Mouse (Mus musculus) ovary, postnatal 14 days (tissue): Measurements from ENCODE around the gene Stard3.
A peak's percentile ranks its signal among the peaks of the same experiment; 100 is the strongest.

Experiments
- DNase-seq: peaks from one replicate; pipeline ENCODE4 v3.0.0; 2022; ENCODE audit warnings: low spot score

Stard3 gene

DNA sequence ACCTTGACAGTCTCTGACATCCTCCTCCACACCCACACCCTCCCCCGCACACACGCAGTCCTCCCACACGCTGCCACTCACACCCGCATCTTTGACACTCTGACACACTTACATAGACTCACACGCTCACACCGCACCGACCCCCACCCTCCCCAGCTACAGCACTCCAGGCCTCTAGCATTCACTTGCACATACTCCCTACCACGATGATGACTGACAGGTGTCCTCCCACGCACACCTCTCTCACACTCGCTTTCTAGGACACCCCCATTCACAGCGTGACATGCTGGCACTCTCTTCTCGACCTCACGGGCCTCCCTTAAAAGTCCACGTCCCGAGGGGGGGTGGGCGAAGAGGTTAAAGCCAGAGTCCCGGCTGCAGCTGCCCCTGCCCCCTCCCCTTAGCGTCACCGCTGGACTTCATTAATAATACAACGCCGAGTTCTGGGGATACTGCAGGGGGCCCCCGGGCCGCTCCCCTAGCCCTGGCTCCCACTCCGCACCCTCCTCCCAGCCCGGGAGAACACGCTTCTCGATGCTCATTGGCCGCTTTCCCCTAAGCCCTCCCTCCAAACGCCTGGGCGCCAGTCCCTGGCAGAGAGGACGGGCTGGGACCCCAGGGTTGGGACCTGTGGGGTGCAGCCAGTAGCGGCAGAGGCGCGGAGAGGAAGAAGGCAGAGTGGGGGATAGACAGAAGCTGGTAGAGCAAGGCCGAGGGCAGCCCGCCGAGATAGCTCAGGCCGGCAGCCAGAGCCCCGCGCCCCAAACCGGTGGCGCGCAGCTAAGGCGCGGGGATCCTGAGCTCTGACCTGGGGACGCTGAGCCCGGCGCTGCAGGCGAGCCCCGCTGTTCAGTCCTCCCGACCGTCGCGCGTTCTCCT, 9.8 kb upstream of the Stard3 start, which contains the start of gene Ppp1r1b:
Gene Ppp1r1b (plus strand): TSS at position 322 of the 879 bp plus-strand sequence.
- peak; percentile 42 for DNase-seq

DNA sequence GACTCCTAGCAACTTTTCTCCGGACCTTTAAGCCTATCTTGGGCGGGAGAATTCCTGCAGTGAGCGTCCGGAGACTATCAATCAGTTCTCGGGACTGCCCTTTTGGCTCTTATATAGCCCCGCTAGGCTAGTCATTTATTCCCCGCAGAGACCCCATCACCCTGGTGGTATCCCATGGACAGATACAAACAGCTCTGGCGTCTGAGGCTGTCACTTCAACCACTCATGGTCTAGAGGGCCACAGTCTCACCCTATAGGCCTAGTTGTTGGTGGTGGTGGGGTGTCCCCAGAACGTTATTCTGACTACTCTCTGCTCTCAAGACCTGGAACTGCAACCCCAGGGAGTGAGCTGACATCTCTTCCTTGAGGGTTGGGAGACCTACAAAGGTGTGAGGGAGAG, 8.9 kb upstream of the Stard3 start:
- DNase-seq, result no peak

DNA sequence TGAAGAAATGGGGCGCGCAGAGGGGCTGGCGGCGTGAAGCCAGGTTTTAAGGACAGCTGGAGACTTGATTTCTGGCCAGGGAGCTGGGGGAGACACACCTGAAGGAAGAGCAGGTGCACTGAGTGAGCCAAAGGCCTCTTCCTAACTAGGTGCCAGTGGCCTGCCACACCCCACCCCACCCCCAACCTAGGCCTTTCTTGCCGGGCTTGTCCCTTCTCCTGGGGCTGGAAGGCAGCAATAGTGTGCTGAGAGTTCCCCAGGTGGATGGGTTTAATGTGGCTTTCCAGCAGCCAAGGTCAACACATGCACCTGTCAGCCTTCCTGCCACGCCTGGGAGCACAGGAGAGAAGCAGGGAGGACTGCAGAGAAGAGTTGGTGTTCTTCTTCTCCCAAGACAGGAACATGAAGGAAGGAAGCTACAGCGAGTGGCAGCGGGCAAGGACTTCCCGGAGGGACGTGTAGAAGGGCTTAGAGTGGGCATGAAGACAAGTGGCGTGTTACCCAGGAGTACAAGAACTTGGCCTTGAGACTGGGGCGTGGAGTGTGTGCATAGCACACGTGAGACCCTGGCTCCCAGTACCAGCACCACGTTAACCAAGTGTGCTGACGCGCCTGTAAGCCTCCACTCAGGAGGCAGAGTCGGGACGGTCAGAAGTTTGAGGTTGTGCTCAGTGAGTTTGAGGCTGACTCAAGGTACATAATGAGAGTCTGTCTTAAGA, 5.7 kb upstream of the Stard3 start:
- DNase-seq, result no peak

DNA sequence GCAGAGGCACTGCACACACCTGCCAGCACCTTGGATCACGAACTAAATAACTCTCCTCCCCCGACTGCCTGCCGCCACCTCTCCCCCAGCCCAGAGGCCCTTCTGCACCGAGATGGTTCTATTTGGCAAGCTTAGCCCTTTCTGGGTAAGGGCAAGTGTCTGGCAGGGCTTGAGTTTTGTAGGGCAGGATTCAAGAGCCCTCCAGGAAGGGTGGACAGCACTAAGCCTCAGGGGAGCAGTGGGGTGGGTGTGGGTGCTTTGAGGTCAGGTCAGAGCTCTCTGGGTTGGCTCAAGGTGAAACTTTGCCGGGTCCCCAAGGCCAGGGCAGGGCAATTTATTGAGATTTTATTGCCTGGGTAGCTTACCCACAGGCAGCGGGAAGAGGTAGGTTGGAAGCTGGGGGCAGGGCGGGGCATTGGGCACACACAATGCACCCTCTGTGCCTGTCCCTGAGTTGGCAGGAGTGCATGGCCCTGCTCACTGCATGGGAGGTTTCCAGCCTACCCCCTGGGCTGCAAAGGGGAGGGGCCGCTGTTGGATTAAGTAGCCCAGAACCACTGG, 4.4 kb upstream of the Stard3 start:
- DNase-seq, result no peak

DNA sequence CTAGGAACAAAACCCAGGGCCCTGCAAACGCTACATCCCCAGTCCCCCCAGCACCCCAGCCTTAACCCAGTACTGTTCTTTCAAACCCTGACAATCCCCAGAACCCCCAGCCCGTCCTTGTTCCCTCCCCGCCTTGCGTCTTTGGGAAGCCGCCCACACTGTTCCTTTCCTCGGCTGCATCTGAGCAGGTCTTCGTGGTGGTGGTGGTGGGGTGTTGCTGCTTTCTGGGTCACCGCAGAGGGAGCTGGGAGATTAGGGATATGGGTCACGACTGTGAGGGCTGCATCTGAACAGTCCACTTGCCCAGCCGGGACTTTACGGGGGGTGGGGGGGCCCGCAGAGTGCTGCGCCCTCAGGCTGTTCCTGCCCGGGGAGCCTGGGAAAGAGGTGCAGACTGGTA, 3.7 kb upstream of the Stard3 start:
- DNase-seq, result no peak

DNA sequence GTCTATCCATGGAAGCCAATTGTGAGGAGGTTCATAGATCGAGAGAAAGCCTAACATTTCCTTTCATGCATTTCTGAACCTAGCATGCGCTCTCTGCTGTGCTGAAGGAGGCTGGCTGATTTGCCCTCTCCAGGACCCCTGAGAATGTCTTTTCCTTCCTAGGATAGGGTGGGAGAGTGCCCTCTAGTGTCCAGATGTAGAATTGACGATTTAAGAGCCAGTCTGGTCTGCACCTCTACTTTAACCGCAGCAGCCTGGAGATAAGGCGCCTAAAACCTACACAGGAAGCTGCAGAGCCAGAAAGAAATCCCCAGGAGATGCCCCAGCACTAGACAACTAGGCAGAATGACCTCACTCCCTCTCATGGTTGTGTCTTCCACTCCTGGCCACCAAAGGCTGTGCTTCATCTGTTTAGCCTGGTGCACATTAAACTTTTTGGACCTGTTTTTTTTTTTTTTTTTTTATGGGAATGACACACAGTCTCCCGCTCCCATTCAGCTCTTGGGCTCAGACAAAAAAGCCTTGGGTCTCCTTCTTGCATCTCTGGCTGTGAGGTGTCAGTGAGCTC, 2.4 kb upstream of the Stard3 start:
- DNase-seq, result peak; percentile 63

DNA sequence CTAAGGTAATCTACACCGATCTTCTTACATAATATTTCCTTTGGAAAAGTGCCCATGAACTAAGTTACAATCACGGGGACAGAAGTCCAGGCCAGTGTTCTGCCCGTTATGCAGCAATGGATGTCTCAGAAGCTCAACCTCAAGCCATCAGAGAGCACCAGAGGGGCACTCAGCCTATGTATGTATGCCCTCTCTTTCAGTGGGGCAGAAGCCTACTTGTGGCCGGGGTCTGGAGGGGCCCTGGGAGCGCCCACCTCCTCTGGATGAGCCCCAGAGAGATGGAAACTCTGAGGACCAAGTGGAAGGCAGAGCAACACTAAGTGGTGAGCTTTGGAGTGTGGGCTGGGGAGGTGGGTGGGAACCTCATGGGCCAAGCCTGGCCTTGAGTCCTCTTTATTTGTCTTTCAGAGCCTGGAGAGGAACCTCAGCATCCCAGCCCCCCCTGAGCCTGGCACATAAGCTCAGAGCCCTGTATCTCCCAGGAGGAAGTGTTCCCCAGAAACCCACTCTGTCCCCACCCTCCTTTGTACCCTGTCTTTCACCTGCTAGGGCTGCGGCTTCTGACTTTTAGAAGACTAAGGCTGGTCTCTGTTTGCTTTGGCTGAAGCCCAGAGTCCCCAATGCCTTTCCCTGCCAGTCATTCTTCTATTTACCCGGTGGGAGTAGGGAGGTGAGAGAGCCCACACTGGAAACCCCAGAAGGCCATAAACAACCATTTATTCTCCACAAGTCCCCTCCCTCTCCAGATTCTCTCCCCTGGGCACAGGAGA, 1.4 kb upstream of the Stard3 start:
- no peak for DNase-seq

DNA sequence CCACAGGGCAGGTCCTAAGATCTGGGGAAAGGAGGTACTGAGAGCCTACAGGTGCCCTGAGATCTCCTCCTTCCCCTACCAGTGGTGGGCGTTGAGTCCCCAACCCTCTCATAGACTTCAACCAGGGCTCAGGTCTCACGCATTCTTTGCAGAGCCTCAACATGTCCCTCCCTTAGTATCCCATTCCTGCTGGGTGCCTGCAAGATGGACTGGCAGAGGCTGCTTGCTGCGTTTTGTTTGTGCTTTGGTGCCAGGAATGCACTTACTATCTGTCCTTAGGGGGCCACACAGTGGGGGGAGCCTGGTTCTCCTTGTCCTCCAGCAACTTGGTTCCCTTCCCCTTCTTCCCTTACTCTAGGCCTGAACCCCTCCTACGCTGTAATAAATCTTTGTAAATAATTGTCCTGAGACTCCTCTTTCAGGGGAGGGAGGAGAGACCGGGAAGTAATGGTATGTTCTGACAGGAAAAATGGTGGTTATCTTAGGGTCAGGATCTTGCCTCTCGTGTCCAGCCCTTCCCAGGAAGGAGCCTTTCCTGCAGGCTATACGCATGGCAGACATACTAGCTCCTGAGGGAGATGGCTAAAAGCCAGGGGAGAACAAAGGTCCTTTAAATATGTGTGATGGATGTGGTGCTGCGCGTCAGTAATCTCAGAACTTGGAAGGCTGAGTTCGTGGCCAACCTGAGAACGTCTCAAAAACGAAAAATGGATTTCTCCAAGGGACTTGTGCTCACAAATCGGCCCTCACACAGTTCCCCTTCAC, 590 bp upstream of the Stard3 start:
- DNase-seq, result no peak

DNA sequence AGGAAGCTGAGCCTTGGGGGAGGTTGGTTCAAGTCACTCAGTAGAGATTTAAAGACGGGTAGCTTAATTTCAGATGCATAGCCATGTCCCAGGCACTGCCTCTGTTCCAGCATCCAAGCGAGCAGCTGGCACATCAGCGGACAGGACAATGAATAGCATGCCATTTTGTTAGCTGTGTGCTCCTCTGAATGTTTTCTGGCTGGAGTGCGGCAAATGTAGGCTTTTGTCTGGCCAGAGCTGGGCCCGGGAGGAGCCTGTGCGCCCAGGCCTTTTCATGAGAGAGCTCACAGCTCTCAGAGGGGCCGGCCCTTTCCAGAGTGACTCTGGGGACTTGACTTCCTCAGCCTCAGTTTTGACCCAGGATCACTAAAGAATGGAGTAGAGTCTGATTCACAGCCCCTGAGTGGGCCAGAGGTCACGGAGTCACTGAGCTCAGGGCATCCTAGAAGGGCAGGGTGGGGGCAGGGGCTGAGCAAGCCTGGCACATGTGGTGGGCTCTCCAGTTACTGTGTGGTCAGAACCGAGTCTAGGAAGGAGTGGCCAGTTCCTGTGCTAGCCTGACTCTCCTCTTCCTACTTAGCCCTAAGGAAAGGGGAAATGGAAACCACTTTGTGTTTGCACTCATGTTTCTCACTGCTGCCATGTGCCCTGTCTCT, 2.8 kb downstream of the Stard3 start:
- DNase-seq, result no peak

DNA sequence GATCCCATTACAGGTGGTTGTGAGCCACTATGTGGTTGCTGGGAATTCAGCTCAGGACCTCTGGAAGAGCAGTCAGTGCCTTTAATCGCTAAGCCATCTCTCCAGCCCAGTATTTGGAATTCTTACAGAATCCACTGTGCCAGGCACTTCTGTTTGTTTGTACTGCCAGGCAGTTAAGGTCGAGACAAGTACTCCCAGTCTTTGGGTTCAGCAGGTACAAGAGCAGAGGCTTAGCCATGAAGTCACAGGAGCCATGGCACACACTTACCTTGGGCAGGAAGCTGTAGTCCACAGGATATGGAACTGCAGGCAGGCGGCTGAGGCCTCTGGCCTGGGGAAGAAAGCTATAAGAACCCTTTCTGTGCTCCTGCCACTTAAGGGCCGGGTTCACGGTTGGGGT, 5.6 kb downstream of the Stard3 start:
- no peak for DNase-seq

DNA sequence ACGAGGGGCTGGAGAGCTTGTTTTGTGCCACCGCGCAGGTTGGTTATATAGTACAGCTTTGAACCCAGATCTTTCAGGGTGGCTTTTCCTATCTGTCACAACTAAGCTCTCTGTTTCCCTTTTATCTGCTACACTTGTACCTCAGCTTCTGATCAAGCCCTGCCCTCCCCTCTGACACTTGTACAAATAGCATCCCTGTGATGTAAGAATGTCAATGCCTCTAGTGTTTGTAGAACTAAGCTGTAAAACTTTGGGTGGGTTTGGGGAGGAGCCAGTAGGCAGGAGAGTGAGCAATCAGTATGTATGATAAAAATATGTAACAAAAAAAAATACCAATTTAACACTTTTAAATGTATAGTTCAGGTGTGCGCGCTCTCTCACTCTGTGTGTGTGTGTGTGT, 6.2 kb downstream of the Stard3 start:
- DNase-seq, result no peak

DNA sequence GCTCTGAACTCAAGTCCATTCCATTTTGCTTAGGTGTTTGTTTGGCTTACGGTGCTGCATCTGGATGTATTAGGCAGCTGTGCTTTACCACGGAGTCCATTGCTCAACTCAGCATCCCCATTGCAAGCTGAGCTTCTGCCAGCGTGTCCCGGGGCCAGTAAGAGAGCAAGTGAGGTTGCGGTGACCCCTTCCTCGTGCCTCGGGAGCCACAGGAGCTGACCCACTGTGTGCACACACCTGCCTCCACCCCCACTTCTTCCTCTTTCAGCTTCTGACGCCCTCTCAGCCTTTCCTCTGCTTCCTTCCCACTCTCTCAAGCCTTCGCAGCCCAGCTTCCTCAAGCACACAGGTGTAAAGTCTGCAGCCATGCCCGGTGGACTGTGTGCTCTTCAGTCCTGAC, 8.1 kb downstream of the Stard3 start:
- DNase-seq, result no peak

DNA sequence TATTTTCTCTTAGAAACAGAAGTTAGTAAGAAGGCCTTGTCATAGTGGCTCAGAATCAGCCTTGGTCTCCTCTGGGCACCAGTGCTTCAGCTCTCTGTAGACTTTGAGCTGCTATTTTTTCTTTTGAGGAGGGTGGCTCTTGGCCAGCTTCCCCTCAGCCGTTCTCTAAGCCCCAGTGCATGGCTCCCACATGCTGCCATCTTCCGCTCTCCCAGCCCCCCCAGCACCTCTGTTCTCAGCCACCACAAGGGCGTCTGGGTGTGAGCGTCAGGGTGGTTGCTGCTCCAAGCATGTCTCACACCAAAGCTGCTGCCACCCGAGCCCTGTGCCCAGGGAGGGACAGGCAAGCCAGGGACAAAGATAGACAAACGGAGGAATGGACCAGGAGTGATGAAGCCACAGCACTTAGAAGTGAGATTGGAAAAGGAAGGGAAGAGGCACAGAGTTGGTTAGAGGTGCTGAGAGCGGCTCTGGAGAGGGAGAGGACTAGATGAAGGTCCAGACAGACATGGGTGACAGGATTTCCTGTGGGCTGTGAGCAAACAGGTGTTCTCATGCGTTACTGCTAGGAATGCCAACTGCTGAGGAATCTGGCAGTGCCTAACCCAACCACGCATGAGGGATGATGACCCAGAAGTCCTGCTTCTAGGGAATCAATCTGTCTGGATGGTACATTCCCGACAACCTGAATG, 9.1 kb downstream of the Stard3 start:
- DNase-seq, result no peak

DNA sequence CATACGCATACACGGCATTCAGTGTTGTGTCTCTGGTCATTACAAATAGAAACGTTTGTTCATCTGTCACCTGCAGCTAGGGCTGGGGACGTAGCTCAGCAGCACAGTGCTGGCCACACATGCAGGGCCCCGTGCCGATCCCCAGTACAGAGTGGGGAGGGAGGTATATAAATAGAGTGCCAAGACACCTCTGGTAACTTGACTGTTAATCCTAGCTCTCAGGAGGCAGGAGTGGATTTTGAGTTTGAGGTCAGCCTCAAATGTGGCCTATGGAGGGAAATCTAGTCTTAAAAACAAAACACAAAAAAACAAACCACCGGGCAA, 9.7 kb downstream of the Stard3 start:
- DNase-seq, result no peak

DNA sequence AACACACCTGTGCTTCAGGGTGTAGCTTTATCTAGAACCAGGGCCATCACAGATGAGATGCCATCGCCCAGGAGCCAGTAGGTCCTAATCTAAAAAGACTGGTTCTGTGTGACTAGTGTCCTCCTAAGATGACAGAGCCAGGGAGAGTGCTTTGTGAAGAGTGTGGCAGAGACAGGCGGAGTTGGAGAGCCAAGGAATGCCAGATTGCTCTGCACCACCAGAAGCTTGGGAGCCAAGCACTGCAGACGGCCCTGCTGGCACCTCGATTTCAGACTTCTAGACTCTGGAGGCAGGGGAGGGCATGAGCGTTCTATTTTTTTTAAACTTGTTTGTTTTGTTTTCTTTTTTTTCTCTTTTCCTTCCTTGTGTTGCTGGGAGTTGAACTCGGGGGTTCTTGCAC, 11.2 kb downstream of the Stard3 start:
- no peak for DNase-seq

DNA sequence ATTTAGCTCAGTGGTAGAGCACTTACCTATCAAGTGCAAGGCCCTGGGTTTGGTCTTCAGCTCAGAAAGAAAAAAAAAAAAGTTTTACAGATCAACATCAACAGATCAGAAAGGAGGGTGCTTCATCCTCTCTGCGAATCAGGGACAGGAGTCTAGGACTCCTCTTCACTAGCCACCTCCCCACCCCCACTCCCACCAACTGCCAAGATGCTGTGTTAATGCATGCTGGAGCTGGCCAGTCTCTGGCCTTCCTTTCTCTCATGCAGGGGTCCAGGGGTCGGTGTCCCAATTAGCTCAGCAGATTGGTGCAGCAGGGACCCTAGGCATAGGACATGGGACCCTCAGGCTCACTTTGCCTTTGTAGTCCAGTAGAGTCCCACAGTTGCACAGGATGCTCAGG, 12.4 kb downstream of the Stard3 start:
- DNase-seq, result no peak

DNA sequence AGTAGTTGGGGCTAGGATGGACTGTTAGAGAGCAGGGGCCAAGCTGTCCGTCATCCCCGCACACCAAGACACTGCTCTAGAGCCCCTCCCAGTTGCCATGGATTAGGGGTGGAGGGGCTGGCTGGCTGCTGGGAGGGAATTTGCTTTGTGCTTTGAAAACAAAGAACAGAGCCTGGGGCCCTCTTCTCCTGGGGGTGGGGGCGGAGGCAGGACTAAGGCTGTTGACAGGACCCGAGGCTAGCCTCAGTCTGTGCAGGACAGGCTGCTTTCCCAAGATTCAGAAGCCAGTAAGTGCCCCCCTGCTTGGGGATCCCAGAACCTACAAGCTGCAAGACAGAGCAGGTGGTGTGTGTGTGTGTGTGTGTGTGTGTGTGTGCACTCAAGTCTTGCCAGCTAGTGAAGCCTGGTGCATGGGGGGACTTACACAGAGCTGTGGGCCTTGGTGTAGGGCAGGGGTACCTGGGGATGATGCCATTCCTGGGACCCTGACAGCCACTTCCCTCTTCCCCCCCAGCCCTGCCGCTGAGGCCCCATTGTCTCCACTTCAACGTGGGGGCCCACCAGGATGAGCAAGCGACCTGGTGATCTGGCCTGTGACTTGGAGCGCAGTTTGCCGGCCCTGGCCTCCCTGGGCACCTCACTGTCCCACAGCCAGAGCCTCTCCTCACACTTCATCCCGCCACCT, 13.5 kb downstream of the Stard3 start:
- DNase-seq, result no peak

DNA sequence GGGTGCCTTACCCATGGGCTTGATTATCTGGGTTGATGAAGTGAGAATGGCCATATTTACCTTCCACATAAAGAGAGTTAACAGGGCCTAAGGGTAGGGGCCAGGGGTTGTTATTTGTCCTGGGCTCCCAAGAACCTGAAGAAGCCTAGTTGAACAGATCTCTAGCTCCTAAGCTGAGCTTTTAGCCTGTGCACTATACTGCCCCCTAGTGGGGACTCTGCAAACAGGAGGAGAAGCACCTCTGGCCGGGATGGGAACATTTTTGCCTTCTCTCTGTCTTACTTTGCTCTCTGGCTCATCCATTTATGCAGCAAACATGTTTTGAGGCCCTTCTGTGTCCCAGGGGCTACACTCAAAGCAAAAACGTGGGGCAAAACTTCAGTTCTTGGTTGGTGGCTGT, 14.2 kb downstream of the Stard3 start:
- peak; percentile 54 for DNase-seq

DNA sequence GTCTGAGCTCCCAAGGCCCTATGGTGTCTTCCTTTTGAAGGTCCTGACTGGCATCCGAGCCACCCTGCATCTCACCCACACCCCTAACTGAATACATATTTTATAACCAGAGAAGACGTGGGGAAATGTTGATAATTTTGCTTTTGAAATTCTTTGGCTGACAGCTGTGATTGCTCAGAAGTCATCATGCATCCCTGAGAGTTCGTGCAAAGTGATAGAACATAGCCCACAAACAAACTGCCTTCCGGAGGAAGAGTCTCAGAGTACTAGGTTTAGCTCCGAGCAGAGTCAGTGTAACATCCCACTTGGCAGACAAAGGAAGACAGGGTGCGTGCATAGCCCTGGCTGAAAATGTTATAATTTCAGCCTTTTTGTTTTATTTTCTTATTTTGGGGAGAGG, 15.1 kb downstream of the Stard3 start:
- DNase-seq, result no peak

DNA sequence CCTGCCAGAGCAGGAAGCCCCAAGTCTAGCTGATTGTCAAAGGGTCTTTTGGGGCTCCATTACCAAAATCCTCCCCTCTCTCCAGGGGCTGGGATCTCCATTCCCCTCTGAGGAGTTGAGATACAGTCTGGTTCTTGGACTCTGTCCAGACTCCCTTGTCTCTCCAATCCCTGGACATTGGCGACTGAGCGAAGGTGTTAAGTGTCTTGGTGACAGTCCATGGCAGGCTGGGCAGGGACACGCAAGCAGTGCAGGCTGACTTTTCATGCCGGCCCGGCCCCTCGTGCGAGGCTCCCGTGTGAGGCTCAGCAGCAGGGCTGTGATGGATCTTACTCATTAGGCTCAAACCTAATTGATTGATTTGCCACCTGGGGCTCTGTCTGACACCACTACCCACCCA, 16.1 kb downstream of the Stard3 start:
- DNase-seq, result no peak
